Mouse (Mus musculus): Measurements from ENCODE around the gene Fam217a. TPM values are rescaled to one million over a fixed set of nuclear protein-coding genes. Genes with fewer than 3 reads are reported as not detected.
A peak's percentile ranks its signal among the peaks of the same experiment; 100 is the strongest.
"Not testable (repeated sequence)": the region's sequence is repeated elsewhere in the genome, so short reads cannot be mapped to it uniquely, and the experiment has no call there.

The Fam217a gene
- total RNA-seq (2021) = 1 to 10 TPM; 1.1 to 1.4 TPM
- long read RNA-seq, experiment 1 = 0 reads
- long read RNA-seq, experiment 2 = 0 reads

DNA sequence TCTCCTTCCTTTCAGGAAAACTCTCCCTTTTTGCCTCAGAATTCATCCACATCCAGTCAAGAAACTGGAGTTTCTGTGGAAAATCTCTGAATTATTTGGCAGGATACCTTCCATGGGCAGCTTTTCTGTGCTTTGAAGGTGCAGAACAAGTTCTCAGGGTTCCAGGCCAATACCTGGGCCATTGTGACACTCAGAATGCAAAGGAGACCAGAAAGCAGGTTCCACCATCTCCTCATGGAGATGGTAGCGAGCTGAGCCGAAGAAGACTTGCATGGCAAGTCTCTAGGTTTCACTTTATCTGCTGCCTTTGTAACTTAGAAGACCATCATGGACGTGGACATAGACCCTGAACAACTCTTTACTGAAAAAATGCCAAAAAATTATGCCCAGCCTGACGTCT is at the start of gene Fam217a, which contains the start of gene 4933417A18Rik:
TSS of gene Fam217a (minus strand) at position 101 of the 400 bp plus-strand sequence.
TSS of gene 4933417A18Rik (plus strand) at position 200 of the 400 bp plus-strand sequence.
- DNase-seq (ENCODE audit: low spot score in 2 of 2) = no peak

DNA sequence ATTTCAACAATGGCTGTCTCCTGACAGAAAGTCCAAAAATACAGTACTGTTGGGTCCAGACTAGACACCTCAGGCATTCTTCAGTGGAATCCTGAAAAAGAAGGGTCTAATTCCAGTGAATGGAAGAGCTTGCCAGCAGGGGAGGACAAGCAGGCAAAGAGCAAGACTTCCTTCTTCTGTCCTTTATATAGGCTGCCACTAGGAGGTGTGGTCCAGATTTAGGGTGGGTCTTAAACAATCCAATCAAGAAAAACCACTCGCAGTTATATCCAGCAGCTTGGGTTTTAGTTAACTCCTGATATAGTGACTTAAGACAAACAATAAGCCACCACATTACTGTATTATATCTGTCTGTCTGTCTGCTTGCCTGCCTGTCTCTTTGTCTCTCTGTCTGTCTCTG is 49.7 kb upstream of the Fam217a start:
- DNase-seq (ENCODE audit: low spot score in 2 of 2) = no peak

GRCm38 (mm10) chr13:34973149-34973548 is 49.0 kb upstream of the Fam217a start:
- DNase-seq (ENCODE audit: low spot score in 2 of 2) = no peak

- not testable (repeated sequence) for DNase-seq (ENCODE audit: low spot score in 2 of 2)
Observed at GRCm38 (mm10) chr13:34972456-34972855, 48.3 kb upstream of the Fam217a start.

- not testable (repeated sequence) for DNase-seq (ENCODE audit: low spot score in 2 of 2)
Observed at GRCm38 (mm10) chr13:34965647-34966046, 41.5 kb upstream of the Fam217a start.

- DNase-seq (ENCODE audit: low spot score in 2 of 2) = no peak
Observed at GRCm38 (mm10) chr13:34964866-34965265, 40.8 kb upstream of the Fam217a start.

DNA sequence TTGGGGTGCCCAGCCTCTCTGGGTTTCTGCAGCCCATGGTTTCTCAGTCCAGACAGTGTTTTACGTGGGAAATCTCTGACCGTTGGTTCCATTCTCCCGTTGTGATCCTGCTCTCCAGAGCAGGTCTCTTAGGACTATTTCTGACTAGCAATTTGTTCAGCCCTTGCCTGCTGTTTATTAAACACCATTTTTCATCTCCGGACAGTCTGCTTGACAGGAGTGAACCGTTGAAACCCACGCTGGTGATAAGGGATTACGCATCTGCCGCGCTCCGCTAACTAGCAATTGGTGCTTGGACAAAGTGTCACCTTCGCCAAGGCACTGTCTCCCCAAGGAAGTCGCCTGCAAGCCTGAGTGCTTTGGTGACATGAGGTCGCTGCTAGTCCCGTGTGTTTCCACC is 40.3 kb upstream of the Fam217a start:
- DNase-seq (ENCODE audit: low spot score in 2 of 2) = no peak

DNA sequence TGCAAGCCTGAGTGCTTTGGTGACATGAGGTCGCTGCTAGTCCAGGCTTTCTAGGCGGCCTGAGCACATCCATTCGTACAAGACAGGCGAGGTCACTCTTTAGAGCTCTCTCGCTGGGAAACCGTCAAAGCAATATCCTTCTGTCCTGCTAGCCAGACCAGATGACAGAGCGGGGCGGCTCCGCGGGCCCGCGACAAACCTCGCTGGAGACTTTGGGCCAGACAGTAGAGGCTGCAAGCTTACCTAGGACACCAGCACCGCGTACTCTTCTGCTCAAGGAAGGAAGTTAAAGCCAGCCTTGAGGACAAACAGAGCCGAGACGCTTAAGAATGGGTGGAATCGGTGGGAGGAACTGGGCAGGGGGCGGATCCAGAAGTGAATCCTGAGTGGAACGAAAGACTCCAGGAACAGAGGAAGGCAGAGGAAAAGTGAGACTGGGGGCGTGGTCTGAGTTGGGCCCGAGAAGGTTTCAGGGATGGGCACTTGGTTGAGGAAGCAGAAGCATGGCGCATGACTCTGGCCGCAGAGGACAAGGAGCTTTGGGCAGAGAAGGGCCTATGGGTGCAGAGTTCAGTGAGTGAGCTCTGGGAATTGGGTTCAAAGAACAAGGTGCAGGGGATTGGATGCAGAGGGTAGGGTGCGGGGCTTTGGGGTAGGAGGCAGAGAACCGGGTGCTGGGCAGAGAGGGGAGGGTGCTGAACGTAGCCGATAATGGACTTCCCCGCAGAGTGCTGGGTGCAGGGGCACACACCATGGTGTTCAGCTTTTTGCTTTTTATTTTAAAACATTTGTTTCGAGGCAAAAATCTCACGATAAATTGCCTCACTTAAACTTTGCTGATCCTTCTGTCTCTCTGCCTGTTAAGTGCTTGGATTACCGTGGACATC is 39.6 kb upstream of the Fam217a start, which contains the start of gene Eci3:
TSS of gene Eci3 (minus strand) at position 300 of the 887 bp plus-strand sequence.
- no peak for DNase-seq (ENCODE audit: low spot score in 2 of 2)

GRCm38 (mm10) chr13:34960996-34961770 is 37.1 kb upstream of the Fam217a start:
- DNase-seq (ENCODE audit: low spot score in 2 of 2) = no peak

- DNase-seq (ENCODE audit: low spot score in 2 of 2) = not testable (repeated sequence)
Observed at GRCm38 (mm10) chr13:34958158-34958557, 34.0 kb upstream of the Fam217a start.

GRCm38 (mm10) chr13:34956901-34957300 is 32.8 kb upstream of the Fam217a start:
- no peak for DNase-seq (ENCODE audit: low spot score in 2 of 2)

DNA sequence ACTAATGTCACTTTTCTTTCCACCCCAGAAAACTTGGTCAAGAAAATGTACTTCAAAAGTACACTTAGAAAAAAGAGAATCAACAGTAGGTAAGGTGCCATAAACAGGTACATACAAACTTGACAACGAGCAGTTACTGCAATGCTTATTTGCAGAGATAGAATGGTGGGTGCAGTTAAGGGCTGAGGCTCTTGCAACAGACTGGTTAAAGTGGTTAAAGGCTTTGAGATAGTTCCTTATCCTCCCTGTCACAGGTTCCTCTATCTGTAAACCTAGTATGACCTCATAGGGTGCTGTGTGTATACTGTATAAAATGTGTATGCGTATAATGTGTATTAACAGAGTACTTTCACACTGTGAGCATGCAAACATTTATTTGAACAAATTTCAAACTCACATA is 27.3 kb upstream of the Fam217a start:
- DNase-seq (ENCODE audit: low spot score in 2 of 2) = not testable (repeated sequence)

DNA sequence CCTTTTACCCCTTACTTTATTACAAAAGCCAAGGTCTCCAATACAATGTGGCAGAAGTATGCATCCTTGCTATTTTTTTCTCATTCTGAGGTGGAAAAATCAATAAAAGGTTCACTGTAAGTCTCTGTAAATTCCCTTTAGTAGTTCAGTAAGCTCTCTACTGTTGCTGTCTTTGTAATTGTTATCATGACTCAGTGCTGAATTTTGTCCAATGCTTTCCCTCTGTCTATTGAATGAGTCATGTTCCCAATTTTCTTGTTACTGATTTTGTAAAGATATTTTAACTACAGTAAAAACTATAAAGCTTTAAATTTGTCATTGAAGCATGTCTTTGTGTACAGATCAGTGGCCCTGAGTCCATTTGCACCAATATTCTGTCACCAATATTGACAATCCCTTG is 18.3 kb upstream of the Fam217a start:
- no peak for DNase-seq (ENCODE audit: low spot score in 2 of 2)

- no peak for DNase-seq (ENCODE audit: low spot score in 2 of 2)
Observed at GRCm38 (mm10) chr13:34934931-34935644, 11.0 kb upstream of the Fam217a start.

GRCm38 (mm10) chr13:34916520-34917167 is 7.5 kb downstream of the Fam217a start:
- DNase-seq (ENCODE audit: low spot score in 2 of 2) = no peak

GRCm38 (mm10) chr13:34914614-34915013 is 9.5 kb downstream of the Fam217a start:
- no peak for DNase-seq (ENCODE audit: low spot score in 2 of 2)

DNA sequence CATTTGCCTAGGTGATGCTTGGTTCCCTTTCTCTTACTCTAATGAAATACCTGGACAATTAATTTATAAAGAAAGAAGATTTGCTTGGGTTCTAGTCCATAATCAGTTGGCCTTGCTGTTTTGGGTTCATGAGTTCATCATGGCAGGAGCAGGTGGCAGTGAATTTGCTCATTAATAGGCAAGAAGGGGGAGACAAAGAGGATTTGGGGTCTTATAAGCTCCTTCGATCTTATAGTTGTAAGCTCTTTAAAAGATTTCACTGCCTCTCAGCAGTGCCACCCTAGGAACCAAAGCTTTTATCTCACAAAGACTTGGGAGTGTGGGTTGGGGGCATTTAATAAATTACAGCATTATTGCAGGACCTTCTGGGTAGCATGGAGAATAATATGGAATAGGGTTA is 31.2 kb downstream of the Fam217a start:
- DNase-seq (ENCODE audit: low spot score in 2 of 2) = no peak

DNA sequence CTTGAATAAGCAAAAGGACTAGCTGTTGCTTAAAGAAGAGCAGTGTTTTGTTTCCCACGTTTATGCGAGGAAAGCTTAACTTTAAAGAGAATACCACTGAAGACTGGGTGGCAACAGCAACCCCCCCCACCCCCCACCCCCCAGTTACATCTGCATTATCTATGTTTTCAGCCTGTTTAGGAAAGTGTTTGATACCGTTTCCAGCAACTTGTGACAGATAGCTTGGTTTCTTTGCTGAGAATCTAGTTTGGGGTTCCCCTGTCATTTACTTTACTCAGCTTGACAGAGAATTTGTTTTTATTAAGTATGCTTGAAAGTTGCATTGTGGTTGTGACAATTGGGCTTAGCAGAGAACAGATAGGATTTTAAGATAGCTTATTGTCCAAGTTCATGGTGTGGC is 47.6 kb downstream of the Fam217a start:
- DNase-seq (ENCODE audit: low spot score in 2 of 2) = no peak

DNA sequence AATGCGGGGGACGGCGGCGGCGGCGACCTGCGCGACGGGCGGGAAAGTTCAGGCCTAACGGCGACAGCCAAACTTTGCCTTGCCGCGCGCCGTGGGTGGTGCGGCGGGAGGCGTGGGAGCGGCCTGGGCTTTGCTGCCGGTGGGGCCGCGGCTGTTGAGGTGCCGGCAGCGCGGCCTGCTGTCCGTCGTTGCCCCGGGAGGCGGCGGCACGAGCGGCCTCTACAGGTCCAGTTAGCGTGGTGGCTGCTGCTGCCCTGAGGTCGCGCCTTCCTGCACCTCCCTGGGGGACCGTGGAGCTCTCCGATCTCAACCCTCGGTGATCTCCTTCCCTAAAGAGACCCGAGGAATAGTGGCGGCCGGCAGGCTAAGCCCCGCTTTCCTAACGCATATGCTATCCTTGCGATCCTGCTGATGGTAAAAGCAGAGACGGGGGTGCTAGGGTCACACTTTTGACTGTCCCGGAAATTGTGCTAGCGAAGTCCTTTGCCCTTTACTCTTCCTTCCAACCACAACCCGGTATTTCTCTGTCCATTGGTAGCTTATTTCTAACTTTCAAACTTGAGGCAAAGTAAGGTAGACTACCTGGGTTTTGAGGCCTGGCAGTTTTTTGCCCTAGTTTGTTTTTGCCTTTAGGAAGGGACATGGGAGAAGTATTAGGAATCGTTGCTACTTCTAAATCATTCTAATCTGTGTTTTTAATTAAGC is 48.2 kb downstream of the Fam217a start:
- DNase-seq (ENCODE audit: low spot score in 2 of 2) = no peak

DNA sequence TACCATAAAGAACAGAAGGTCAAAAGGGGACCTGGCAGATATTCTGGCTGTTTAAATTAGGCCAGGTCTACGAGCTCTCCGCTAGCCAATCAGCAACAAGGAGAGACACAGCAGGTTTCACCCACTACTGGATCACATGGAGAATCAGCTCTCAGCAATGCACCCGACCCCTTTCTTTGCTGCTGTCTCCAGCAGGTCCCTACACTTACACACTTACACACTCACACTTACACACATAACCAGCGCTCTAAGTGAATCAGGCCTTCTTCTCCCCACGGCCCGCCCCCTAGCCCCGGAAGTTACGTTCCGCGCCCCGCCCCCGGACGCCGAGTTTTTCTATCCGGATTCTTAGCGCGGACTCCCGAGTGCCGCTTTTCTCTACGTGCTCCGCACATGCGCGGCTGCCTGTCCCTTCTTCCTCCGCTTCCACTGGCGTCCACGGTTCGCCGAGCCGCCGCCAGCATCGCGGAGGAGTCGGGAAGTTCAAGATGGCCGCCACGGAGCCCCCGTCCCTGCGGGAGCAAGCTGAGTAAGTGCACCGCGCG is 48.9 kb downstream of the Fam217a start, which contains the start of gene Prpf4b:
TSS of gene Prpf4b (plus strand) at position 137 of the 545 bp plus-strand sequence.
- peak; percentile 95 for DNase-seq (ENCODE audit: low spot score in 2 of 2)

All from left cerebral cortex, adult 18-20 months (tissue).